Mouse (Mus musculus) duodenum, adult 2 months (tissue): ENCODE data around the gene 1700022I11Rik. TPM values are rescaled to one million over a fixed set of nuclear protein-coding genes. Genes with fewer than 3 reads are reported as not detected.

Experiments
- polyA plus RNA-seq: library from polyadenylated mRNA; depleted of rRNA; stranded (reverse); fragments of >200 nt; gene quantifications from 2 replicates; pipeline ENCODE4 v1.2.3, GENCODE M21; 2012; ENCODE audit warnings: low replicate concordance; rRNA removed

Gene 1700022I11Rik
- polyA plus RNA-seq = not detected in 2 replicates

DNA sequence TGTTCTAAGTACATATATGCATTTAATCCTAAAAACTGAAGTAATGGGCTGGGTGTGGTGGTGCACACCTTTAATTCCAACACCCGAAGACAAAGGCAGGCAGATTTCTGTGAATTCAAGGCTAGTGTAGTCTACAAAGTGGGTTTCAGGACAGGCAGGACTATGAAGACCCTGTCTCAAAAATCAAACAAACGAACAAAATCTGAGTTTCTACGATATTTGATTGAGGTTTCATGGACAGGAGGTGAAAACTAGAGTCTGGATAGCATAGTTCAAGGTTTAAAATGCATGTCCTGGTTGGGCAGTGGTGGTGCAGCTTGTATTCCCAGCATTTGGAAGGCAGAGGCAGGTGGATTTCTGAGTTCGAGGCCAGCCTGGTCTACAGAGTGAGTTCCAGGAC, at the start of gene 1700022I11Rik:
TSS of gene 1700022I11Rik (plus strand) at position 301 of the 400 bp plus-strand sequence.

DNA sequence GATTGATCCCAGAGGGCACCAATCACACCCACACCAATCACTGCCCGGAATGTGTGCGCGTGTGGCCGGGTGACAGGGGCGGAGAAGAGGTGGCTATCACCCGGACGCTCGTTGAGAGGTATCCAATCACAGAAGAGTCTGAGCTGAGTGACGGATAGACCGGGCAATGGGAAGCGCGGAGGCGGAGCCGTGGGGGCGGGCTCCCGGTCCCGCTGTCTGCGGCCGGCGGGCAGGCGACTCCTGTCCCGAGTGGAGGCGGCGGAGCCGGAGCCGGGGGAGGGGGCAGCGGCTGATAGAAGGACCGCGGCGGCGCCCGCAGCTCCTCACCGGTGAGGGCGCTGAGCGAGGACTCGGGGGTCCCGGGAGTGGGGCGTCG, 19.7 kb upstream of the 1700022I11Rik start, which contains the start of gene Dnajb5:
TSS of gene Dnajb5 (plus strand) at position 139 of the 376 bp plus-strand sequence.

GRCm38 (mm10) chr4:43000141-43000986, 31.0 kb downstream of the 1700022I11Rik start, which contains the start of gene Vcp:
TSS of gene Vcp (minus strand) at chr4:43000507.

DNA sequence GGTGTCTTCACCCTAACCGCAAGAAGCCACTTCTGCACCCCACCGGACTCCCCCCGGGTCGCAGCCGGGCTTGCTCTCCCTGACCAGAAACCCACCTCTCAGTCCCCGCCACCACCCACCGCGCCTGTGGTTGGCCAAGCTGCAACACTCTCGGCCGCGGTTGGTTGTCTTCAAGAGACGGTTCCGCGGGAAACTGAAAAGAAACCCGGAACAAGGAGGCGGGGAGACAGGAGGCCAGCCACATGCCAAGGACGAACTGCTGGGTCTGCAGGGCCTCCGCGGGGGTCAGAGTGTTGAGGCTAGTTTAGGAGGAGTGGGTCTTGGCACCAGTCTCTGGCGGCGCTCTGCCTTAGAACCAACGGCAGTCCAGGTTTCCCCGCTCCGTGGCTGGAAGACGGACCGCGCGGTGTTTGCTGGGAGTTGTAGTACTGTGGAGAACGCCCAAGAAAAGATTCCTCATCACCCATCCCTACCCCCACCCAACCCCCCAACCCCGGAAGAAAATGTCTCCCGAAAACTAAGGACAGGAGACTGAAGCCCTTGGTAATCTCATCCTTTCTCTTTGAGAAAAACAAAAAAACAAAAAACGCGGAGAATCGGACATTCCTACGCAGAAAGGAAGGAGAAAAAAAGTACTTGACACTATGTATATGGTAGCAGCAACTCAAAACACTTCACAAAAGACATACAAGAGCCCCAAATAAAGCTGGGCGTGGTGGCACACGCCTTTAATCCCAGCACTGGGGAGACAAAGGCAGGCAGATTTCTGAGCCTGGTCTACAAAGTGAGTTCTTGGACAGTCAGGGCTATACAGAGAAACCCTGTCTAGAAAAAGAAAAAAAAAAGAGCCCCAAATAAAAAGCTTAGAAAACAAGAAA, 41.0 kb downstream of the 1700022I11Rik start, which contains the start of gene Fancg:
TSS of gene Fancg (minus strand) at position 346 of the 878 bp plus-strand sequence.

GRCm38 (mm10) chr4:43025084-43025960, 55.9 kb downstream of the 1700022I11Rik start, which contains the start of gene Pigo:
TSS of gene Pigo (minus strand) at chr4:43025819.

DNA sequence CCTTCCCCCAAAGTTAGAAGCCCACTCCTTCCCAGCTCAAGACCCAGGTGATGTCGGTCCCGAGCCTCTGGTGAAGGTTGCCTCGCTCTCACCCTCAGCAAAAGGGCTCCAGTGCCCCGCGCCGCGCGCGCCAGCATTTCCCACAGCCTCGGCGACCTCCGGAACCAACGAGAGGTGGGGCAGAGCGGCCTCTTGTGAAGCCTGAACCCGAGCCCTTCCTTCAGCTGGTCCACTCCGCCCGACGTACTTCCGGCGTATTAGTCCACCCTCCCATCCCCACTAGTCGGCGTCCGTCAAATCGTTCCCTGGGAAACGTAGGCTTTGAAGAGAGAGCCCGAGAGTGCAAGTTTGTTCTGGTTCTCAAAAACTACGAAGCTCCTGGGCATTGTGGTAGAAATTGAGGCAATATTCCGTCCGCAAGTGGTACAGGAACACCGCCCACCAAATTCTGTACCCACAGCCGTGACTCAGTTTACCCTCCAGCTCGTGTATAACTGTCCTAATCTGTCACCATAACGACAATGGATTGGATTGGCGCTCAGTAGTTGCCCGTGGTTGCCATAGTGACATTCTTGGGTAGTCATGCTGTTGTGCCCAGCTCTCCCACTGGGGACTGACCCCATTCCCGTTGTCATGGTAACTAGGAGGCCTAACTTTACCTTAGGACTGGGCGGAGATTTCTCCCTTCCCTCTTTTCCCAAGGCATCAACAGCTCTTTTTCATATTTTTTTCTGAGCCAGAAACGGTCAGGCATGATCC, 62.0 kb downstream of the 1700022I11Rik start, which contains the start of gene Stoml2:
TSS of gene Stoml2 (minus strand) at position 474 of the 759 bp plus-strand sequence.

Other genes with a start within 250 kb of the 1700022I11Rik start
- not detected in 2 replicates for gene 4930578G10Rik, start 234.1 kb upstream of the 1700022I11Rik start, polyA plus RNA-seq
- 3.9 and 8.2 TPM in 2 replicates for gene Ccl19, start 213.0 kb upstream of the 1700022I11Rik start, polyA plus RNA-seq
- 25.7 and 25.8 TPM in 2 replicates for gene Ccl21a, start 195.6 kb upstream of the 1700022I11Rik start, polyA plus RNA-seq
- not detected in 2 replicates for gene Fam205a1, start 115.7 kb upstream of the 1700022I11Rik start, polyA plus RNA-seq
- not detected in 2 replicates for gene Gm12394, start 112.8 kb upstream of the 1700022I11Rik start, polyA plus RNA-seq
- not detected in 2 replicates for gene Fam205c, start 95.4 kb upstream of the 1700022I11Rik start, polyA plus RNA-seq
- 0.57 and 0.70 TPM in 2 replicates for gene Phf24, start 52.9 kb upstream of the 1700022I11Rik start, polyA plus RNA-seq
- 4.2 and 9.0 TPM in 2 replicates for gene Dnajb5, start 19.8 kb upstream of the 1700022I11Rik start, polyA plus RNA-seq
- 149 and 296 TPM in 2 replicates for gene Vcp, start 30.9 kb downstream of the 1700022I11Rik start, polyA plus RNA-seq
- 8.5 and 11.1 TPM in 2 replicates for gene Fancg, start 40.9 kb downstream of the 1700022I11Rik start, polyA plus RNA-seq
- gene Pigo, start 56.2 kb downstream of the 1700022I11Rik start, polyA plus RNA-seq = 30.0 and 31.1 TPM in 2 replicates
- gene Stoml2, start 62.1 kb downstream of the 1700022I11Rik start, polyA plus RNA-seq = 58.6 and 93.0 TPM in 2 replicates
- 34.4 and 64.2 TPM in 2 replicates for gene Fam214b, start 76.6 kb downstream of the 1700022I11Rik start, polyA plus RNA-seq
- 4.8 and 9.7 TPM in 2 replicates for gene Unc13b, start 89.3 kb downstream of the 1700022I11Rik start, polyA plus RNA-seq